ENCODE assay signal across 8 mouse cellular contexts in genomic region chr1:180256866-180257265, GRCm38 (mm10). TPM values are rescaled to one million over a fixed set of nuclear protein-coding genes. Genes with fewer than 3 reads are reported as not detected.
DNase-seq lines count a peak whose midpoint lies in the region; ATAC-seq and TF ChIP-seq lines count a peak whose summit lies in the region.

No protein-coding gene starts in this region.

- no peaks in the 10 kb centered on the region for H3K9me3 ChIP-seq in heart, embryonic 12.5 days (replicated peaks)
- H3K9me3 ChIP-seq in hindbrain, embryonic 10.5 days: no peaks in the 10 kb centered on the region
- no peaks in the 10 kb centered on the region for H3K9me3 ChIP-seq in midbrain, embryonic 10.5 days (replicated peaks)

- no peaks in the 10 kb centered on the region for H3K36me3 ChIP-seq in heart, embryonic 12.5 days
- no peaks in the 10 kb centered on the region for H3K36me3 ChIP-seq in hindbrain, embryonic 10.5 days
- H3K36me3 ChIP-seq in midbrain, embryonic 10.5 days: no peaks in the 10 kb centered on the region

- H3K4me1 ChIP-seq in heart, embryonic 12.5 days (replicated peaks): peaks cover 24% of the 10 kb centered on the region
- peaks cover 53% of the 10 kb centered on the region for H3K4me1 ChIP-seq in bone marrow macrophage, adult 2 months (ENCODE audit: control insufficient read depth, insufficient read depth, low read length)
- peaks cover 8% of the 10 kb centered on the region for H3K4me1 ChIP-seq in hindbrain, embryonic 10.5 days (replicated peaks)
- H3K4me1 ChIP-seq in midbrain, embryonic 10.5 days: peaks cover 20% of the 10 kb centered on the region

- peaks cover 4% of the 10 kb centered on the region; the same call in 1 of the 2 replicates for H3K27me3 ChIP-seq in heart, embryonic 12.5 days (replicated peaks)
- peaks cover 27% of the 10 kb centered on the region for H3K27me3 ChIP-seq in hindbrain, embryonic 10.5 days (ENCODE audit: insufficient read depth, poor library complexity, severe bottlenecking)
- H3K27me3 ChIP-seq in midbrain, embryonic 10.5 days (ENCODE audit: low read depth, poor library complexity, severe bottlenecking): peaks cover 34% of the 10 kb centered on the region

- peak overlapping the region; percentile 80 for H3K4me3 ChIP-seq in heart, embryonic 12.5 days
- peak overlapping the region; percentile 97 for H3K4me3 ChIP-seq in bone marrow macrophage, adult 2 months (ENCODE audit: insufficient read depth, low read length)
- H3K4me3 ChIP-seq in hindbrain, embryonic 10.5 days: peak overlapping the region; percentile 83
- peak overlapping the region; percentile 89 for H3K4me3 ChIP-seq in midbrain, embryonic 10.5 days

- ATAC-seq in heart, embryonic 12.5 days (ENCODE audit: insufficient number of reproducible peaks, low FRiP score): no peak

- WGBS in heart, embryonic 12.5 days: 57% methylated on average over 4 of the region's 4 CpGs
- WGBS in hindbrain, embryonic 10.5 days: 63% methylated on average over 4 of the region's 4 CpGs
- WGBS in midbrain, embryonic 10.5 days: 67% methylated on average over 4 of the region's 4 CpGs

- DNase-seq in heart, adult 9 months (ENCODE audit: low spot score in 2 of 2): no peak
- no peak for DNase-seq in hindbrain, embryonic 10.5 days (ENCODE audit: low spot score)
- no peak for DNase-seq in midbrain, embryonic 10.5 days (ENCODE audit: low spot score)
- DNase-seq in gastrocnemius, adult 8-10 months (ENCODE audit: low spot score in 2 of 2): no peak
- no peak for DNase-seq in B cell, adult 2 months
- no peak for DNase-seq in adrenal gland, postnatal 25 days

- peak overlapping the region; percentile 89 for H3K4me2 ChIP-seq in heart, embryonic 12.5 days

- no peak overlapping the region for H3K27ac ChIP-seq in heart, embryonic 12.5 days (ENCODE audit: poor library complexity, severe bottlenecking)
- peak overlapping the region; percentile 52; the same call in 1 of the 2 replicates for H3K27ac ChIP-seq in bone marrow macrophage, adult 2 months (ENCODE audit: insufficient read depth, low read depth, low read length)
- no peak overlapping the region for H3K27ac ChIP-seq in hindbrain, embryonic 10.5 days
- H3K27ac ChIP-seq in midbrain, embryonic 10.5 days (replicated peaks): no peak overlapping the region

- H3K9ac ChIP-seq in heart, embryonic 12.5 days: no peak overlapping the region

- TF ChIP-seq CTCF in bone marrow macrophage, adult 2 months (IDR thresholded peaks at IDR 0.05; ENCODE audit: low read depth, low read length): no peak

- no peak for TF ChIP-seq POLR2A in bone marrow macrophage, adult 2 months (IDR thresholded peaks at IDR 0.05; ENCODE audit: borderline replicate concordance, low read depth, low read length)

RNA-seq across cellular contexts. Expression of gene Psen2, which starts 6.4 kb away (rescaled TPM):
- polyA plus RNA-seq in heart, embryonic 12.5 days (2016; fragmentation: Nextera tagmentation; extraction: Ambion mirVana): 13.8 and 15.1 TPM in 2 replicates
- 70.9 and 82.6 TPM in 2 replicates for polyA plus RNA-seq in bone marrow macrophage, adult 2 months (2012; ENCODE audit: insufficient read depth, insufficient read length, missing spikeins)
- polyA plus RNA-seq in hindbrain, embryonic 10.5 days (2016; fragmentation: Nextera tagmentation; extraction: Ambion mirVana): 6.8 and 8.3 TPM in 2 replicates
- polyA plus RNA-seq in midbrain, embryonic 10.5 days (2016; fragmentation: Nextera tagmentation; extraction: Ambion mirVana): 6.2 and 6.5 TPM in 2 replicates
- 1 to 10 TPM; 7.2 to 8.1 (median 7.8) TPM for total RNA-seq in gastrocnemius, adult 8-10 months (2022)
- 31.0 and 35.5 TPM in 2 replicates for total RNA-seq in adrenal gland, postnatal 25 days (2021)

RNA-seq across cellular contexts. Expression of gene Coq8a, which starts 57.5 kb away (rescaled TPM):
- 15.2 and 17.8 TPM in 2 replicates for polyA plus RNA-seq in heart, embryonic 12.5 days (2016; fragmentation: Nextera tagmentation; extraction: Ambion mirVana)
- polyA plus RNA-seq in bone marrow macrophage, adult 2 months (2012; ENCODE audit: insufficient read depth, insufficient read length, missing spikeins): 13.4 and 14.1 TPM in 2 replicates
- 1.8 and 2.0 TPM in 2 replicates for polyA plus RNA-seq in hindbrain, embryonic 10.5 days (2016; fragmentation: Nextera tagmentation; extraction: Ambion mirVana)
- polyA plus RNA-seq in midbrain, embryonic 10.5 days (2016; fragmentation: Nextera tagmentation; extraction: Ambion mirVana): 0.90 and 1.3 TPM in 2 replicates
- 1,000 to 10,000 TPM in 2 of 4 experiments, 100 to 1,000 TPM in 2; 819 to 1,131 (median 992) TPM for total RNA-seq in gastrocnemius, adult 8-10 months (2022)
- 196 and 358 TPM in 2 replicates for total RNA-seq in adrenal gland, postnatal 25 days (2021)
